Mouse (Mus musculus): ENCODE results near the gene Slc9a3r2.

The Slc9a3r2 gene

DNA sequence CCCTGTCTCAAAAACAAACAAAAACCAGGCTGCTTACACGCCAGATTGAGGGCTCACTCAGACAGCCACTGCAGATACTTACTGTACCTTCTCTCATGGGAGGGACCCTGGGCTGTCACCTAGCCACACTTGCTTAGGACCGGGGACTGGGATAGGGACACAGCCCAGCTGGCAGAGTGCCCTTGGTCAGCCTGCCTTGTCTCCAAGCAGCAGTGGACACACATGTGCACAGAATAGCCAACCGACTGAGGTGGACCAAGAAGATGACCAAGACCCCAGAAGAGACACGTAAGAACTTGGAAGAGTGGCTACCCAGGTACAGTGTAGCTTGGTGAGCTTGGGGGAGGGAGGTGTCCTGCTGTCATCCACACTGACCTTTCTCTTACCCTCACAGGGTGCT is 11.9 kb downstream of the Slc9a3r2 start:
- no peak for DNase-seq (ENCODE audit: low read depth, low spot score)

- DNase-seq (ENCODE audit: low read depth, low spot score) = peak; percentile 71
These were observed 13.2 kb downstream of the Slc9a3r2 start for GRCm38 (mm10) chr17:24636781-24637481.

DNA sequence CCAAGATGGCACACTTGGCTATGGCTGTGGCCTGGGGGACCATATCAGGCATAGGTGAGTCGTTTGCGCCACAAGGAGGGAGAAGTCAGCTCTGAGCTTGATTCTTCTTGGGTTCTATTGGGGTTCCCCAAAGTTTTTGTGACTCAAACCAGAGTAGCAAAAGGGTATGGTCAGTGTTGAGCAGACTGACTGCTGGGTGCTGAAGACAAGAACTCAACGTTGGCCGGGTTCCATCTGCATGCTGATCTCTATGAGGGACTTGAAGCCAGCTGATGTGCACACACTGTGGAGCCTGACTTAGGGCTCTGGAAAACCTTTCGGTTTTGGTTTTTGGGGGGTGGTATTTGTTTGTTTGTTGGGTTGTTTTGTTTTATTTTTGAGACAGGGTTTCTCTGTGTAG is 14.4 kb downstream of the Slc9a3r2 start:
- DNase-seq (ENCODE audit: low read depth, low spot score) = no peak

GRCm38 (mm10) chr17:24635024-24635423 is 15.1 kb downstream of the Slc9a3r2 start:
- DNase-seq (ENCODE audit: low read depth, low spot score) = no peak

DNA sequence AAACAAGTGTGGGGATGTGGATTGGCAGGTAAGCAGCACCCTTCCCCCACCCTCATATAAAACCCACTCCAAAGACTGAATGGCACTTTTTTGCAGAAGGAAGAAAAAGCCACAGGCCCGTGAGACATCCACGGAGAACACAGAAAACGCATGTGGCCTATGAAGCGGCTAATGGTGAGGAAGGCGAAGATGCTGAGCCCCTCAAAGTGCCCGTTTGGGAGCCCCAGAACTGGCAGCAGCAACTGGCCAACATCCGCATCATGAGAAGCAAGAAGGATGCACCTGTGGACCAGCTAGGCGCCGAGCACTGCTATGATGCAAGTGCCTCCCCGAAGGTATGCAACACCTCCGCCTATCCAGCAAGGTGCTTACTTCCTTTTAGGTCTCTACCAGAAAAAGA is 16.3 kb downstream of the Slc9a3r2 start:
- DNase-seq (ENCODE audit: low read depth, low spot score) = no peak

GRCm38 (mm10) chr17:24632813-24633449 is 17.2 kb downstream of the Slc9a3r2 start:
- peak; percentile 58 for DNase-seq (ENCODE audit: low read depth, low spot score)

GRCm38 (mm10) chr17:24632167-24632812 is 17.8 kb downstream of the Slc9a3r2 start, which contains the start of the genes Tsc2 and Nthl1:
Tsc2 (minus strand) TSS chr17:24632630.
Nthl1 (plus strand) TSS chr17:24632680.
- DNase-seq (ENCODE audit: low read depth, low spot score) = peak; percentile 97

DNA sequence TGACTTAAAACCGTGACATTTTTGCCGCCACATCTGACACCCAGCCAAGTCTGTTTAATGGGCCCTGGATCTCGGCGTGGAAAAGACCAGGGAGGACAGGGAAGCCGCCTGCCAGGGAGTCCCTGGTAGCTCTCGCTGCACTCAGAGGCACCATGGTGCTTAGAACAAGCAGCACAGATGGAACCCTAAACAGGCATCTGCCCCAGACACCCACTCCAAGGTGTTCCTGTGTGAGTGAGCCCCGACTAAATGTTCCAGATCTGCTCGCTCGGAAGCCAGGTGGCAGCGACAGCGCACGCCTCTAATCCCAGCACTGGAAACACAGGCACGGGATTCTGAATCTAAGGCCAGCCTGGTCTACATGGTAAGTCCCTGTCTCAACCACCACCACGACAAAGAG is 20.1 kb downstream of the Slc9a3r2 start:
- no peak for DNase-seq (ENCODE audit: low read depth, low spot score)

DNA sequence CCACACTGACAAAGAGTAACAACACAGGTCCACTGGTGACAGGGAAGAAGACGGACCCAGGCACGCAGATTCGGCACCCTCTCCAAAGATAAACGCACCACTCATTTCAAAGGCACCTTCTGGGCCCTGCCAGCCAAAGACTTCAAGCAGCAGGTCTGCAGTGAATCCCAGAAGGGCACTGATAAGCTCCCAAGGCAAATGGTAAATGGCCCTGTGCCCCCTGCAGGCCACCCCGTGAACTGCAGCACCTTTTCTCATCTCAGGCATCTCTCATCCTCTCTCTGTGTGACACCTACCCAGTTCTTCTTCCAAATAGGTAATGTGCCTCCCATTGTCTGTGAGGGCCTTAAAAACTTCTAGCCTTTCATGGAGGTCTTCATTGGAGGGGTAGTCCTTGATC is 21.5 kb downstream of the Slc9a3r2 start:
- DNase-seq (ENCODE audit: low read depth, low spot score) = peak; percentile 75

DNA sequence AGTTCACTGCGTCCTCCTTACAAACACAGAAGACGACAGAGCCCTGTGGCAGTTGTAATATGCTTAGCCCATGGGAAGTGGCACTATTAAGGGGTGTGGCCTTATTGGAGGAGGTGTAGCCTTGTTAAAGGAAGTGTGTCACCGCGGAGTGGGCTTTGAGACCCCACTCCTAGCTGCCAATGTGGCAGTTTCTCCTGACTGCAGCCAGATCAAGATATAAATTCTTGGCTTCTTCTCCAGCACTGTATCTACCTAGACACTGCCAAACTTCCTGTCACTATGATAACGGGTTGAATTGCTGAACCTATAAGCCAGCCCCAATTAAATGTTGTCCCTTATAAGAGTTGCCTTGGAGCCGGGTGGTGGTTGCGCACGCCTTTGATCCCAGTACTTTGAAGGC is 24.7 kb downstream of the Slc9a3r2 start:
- DNase-seq (ENCODE audit: low read depth, low spot score) = no peak

DNA sequence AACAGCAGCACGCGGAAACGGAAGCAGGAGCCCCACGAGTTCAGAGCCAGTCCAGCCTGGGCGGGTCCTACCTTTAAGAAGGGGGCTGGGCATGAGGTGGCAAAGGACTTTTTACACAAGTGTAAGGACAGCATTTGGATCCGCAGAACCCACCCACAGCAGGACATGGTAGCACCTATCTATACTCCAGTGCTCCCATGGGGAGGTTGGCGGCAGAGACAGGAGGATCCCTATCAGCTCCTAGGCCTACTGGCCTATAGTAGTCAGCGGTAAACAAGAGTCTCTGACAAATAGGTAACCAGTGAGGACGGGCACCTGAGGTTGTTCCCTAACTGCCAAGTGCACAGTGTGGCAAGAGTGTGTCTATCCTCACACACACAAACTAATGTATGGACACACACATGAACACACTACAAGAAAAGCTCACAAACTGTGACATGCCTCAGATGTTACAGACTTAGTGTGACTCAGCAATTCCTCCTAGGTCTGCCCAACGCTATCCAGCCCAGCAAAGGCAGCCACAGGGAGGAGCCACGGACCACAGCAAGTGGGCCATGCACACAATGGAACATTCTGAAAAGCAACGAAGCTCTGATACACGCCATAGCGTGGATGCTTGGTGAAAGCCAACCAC is 32.4 kb downstream of the Slc9a3r2 start:
- peak; percentile 75 for DNase-seq (ENCODE audit: low read depth, low spot score)

DNA sequence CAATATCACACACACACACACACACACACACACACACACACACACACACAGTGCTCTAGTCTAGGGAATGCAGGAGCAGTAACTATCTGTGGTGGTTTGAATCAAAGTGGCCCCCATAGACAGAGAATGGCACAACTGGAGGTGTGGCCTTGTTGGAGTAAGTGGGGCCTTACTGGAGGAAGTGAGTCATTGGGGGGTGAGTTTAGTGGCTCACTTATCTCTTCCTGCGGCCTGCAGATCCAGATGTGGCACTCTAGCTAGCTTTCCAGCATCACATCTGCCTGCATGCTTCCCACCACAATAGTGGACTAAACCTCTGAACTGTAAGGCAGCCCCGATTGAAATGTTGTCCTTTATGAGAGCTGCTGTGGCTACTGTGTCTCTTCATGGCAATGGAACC is 39.4 kb downstream of the Slc9a3r2 start:
- DNase-seq (ENCODE audit: low read depth, low spot score) = no peak

GRCm38 (mm10) chr17:24608874-24609273 is 41.3 kb downstream of the Slc9a3r2 start:
- DNase-seq (ENCODE audit: low read depth, low spot score) = no peak

DNA sequence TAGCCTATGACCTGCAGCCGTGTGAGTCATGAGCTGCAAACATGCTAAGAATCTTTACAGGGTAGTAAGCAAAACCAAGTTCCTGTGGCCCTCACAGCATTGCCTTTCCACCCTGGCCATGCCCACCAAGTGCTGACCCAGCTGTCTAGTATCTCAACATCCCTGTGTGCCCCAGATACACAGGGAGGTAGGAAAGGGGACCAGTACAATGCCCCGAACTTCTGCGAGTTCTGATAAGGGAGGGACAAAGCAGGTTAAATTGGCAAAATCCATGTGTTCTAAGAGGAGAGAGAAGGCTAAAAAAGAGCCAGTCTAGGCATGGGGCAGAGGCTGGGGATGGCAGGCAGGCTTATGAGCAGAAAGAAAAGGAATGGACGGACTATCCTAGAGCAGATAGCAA is 41.8 kb downstream of the Slc9a3r2 start:
- DNase-seq (ENCODE audit: low read depth, low spot score) = no peak

DNA sequence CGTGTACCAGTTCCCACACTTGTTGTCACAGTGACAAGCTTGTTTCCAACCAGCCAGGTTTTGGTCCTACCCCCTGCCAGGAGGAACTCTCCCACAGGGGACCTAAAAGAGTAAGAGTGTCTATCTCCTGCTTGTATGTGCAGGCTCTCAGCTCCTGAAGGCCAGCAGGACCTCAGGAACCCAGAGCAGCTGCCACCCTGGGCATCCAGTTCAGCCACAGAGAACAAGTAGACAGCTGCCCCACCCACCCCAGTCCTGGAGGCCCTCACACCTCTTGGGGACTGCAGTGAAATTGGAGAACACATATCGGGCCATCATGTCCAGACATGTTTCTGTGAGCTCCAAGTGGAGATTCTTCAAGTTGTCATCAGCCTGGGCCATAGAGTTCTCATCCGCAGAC is 45.6 kb downstream of the Slc9a3r2 start:
- DNase-seq (ENCODE audit: low read depth, low spot score) = no peak

DNA sequence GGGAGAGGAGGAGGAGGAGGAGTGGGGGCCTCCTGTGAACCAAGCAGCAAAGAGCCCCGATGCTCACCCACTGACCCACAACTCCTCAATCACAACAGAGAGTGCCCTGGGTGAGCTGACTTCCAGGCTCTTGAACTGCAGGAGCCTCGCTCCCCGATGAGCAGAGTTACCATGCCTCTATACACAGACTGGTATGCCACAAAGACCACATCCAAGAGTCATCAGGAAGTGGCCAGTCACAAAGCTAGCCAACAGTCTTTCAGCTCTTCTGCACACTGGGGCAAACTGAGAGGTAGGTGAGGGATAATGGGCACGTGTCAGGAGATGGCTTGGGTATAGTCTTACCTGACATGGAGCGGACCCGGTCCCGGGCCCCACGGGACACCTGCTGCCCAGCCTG is 46.2 kb downstream of the Slc9a3r2 start:
- no peak for DNase-seq (ENCODE audit: low read depth, low spot score)

DNA sequence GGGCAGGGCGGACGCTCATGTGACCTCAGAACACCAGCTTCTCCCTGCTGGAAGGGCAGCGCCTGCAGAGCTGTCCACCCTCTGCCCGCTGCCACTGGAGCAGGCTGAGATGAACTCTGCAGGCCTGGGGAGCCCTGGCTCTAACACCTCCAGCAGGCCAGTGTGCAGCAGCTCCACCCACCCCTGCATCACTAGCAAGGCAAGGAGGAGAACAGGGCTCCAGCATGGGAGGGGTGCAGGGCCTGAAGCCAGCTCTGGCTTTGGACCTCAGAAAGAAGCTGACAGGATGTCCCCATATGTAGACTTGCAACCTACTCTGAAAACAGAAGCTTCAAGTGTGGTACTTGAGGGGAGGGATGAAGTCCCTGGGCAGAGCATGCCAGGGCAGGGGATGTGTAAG is 49.6 kb downstream of the Slc9a3r2 start:
- no peak for DNase-seq (ENCODE audit: low read depth, low spot score)

DNA sequence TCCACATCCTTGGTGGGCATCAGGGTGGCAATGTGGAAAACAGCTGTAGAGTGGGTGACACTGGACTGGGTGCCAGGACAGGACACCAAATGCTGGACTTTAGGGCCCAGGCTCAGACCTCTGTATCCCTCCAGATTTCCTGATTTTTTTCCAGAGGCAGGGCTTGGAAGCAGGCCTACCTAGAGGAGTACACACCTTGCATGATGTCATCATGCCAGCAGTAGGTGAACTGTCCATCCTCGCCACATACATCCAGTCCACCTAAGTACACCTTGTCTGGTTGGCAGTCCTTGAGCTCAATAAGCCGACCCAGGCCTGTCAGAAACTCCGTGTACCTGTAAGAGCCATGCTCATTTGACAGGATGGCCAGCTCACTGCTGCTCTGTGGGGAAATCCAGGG is 52.1 kb downstream of the Slc9a3r2 start:
- no peak for DNase-seq (ENCODE audit: low read depth, low spot score)

DNA sequence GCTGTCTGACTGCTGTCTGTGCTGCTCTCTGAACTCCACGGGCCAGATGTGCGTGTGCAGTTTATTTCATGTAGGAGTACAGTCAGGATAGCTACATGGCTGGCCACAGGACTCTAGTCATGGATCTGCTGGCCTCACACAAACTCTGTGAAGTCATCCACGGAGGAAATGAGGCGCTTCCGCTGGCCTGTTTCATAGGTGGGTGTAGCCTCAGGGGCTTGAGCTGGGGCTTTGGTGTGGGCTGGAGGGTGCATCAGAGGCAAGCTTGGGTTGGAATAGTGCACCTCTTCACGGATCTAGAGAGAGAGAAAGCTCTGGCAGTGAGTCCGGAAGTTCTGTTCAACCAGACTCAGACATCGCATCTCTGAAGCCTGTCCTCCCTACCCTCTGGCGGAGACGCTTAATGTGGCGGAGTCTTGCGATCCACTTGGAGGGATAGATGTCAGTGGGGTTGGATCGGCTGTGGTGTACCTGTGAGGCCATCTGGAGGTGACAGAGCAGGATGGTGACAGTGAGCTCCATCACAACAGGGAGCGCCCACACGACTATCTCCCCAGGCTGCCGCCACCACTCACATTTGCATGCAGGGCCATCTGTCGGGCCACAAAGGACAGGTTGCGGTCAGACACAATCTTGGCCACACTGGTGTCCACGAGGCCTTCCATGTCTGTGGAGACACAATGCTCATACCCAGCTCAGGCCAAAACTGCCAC is 53.5 kb downstream of the Slc9a3r2 start:
- DNase-seq (ENCODE audit: low read depth, low spot score) = no peak

- DNase-seq (ENCODE audit: low read depth, low spot score) = no peak
These were observed 54.1 kb downstream of the Slc9a3r2 start for GRCm38 (mm10) chr17:24596073-24596466.

- peak; percentile 39 for DNase-seq (ENCODE audit: low read depth, low spot score)
These were observed 54.7 kb downstream of the Slc9a3r2 start for GRCm38 (mm10) chr17:24595126-24596072.
